Mouse (Mus musculus) frontal cortex, postnatal 36 days (tissue): ENCODE measurements around the gene Med11.
"Not testable (repeated sequence)": the region's sequence is repeated elsewhere in the genome, so short reads cannot be mapped to it uniquely, and the experiment has no call there.

Source experiments
- DNase-seq, 2 experiments: peaks; one replicate each; pipeline ENCODE4 v3.0.0; 2022; ENCODE audit warnings: low spot score in 2 of 2

The Med11 gene

DNA sequence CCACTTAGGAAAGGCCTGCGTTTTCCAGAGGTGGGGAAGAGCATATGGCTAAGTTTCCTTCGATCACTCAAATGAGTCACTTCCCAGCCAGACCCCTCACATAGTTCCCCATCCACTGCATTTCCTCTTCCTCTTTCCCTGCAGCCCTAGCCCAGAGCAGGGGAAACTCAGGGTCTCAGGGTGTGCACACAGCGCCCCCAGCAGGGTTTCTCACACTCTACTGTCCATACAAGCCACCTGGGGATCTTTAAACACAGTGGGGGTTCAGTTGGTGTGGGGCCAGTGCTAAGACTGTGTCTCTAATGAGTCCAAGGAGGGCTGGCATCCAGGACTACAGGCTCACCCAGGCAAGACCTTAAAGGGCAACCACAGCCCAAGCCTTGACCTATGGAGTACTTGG lies 5.0 kb upstream of the Med11 start:
- DNase-seq = no peak

DNA sequence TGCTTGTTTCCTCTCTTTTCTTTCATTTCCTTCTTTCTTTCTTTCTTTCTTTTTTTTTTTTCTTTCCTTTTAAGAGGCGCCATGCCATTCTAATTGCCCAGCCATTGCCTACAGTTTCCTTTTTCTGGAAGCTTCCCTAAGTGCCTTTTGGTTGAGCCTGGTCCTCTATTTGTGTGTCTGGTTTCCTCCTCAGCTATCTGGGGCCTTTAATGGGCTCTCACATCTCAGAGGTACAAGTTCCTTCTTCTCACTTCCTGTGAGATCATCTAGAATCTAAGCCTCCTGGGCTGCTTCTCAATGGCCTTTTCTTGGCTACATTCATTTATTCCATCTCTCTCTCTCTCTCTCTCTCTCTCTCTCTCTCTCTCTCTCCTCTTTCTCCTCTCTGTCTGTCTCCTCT lies 4.3 kb upstream of the Med11 start:
- DNase-seq = no peak

DNA sequence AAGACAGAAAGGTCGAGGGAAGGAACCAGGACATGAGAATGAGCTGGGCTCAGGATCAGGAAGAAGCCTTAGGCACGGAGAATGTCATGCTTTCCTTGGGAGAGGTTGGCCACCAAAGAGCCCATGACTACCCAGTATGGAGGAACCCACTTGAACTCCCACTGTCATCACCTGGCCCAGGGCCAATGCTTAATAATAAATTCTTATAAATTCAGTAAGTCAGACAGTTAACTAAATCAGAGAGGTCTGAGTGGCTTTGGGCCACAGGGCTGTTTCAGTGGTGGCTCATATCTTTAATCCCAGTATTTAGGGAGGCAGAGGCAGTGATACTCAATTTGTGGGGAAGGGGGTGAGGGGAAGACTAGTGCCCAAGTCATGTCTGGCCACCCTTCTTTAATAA lies 793 bp upstream of the Med11 start:
- DNase-seq = no peak

DNA sequence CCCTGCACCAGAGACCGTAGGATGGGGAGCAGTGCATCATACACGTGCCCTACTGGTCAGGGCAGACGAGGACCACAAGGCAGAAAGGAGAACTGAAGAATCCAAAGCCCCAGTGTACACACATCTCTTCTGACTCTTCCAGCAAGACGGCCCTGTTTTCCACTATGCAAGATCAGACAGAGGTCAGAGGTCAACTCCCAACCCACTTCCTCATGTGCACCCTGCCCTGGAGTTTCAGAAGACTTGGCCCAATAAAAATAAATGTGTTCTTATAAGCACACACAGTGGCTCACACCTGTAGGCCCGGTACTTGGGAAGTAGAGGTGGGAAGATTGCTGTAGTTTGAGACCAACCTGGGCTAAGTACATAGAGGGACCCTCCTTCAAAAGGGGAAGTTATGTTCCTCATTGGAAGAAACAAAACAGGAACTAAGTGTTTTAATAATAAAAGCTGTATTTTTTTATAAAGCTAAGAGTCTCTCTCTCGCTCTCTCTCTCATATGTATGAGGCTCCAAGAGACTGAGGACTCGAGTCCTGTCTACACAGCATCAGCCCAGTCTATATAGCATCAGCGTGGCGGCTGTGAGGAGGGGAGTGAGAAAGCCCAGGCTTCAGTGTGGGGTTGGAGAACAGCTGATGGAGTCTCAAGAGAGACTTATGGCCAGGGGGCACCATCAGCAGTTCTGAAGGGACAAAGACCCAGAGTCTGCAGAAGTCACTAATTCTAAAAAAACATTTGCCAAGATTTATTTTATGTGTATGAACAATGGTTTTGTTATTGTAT lies 1.7 kb downstream of the Med11 start:
- no peak for DNase-seq

DNA sequence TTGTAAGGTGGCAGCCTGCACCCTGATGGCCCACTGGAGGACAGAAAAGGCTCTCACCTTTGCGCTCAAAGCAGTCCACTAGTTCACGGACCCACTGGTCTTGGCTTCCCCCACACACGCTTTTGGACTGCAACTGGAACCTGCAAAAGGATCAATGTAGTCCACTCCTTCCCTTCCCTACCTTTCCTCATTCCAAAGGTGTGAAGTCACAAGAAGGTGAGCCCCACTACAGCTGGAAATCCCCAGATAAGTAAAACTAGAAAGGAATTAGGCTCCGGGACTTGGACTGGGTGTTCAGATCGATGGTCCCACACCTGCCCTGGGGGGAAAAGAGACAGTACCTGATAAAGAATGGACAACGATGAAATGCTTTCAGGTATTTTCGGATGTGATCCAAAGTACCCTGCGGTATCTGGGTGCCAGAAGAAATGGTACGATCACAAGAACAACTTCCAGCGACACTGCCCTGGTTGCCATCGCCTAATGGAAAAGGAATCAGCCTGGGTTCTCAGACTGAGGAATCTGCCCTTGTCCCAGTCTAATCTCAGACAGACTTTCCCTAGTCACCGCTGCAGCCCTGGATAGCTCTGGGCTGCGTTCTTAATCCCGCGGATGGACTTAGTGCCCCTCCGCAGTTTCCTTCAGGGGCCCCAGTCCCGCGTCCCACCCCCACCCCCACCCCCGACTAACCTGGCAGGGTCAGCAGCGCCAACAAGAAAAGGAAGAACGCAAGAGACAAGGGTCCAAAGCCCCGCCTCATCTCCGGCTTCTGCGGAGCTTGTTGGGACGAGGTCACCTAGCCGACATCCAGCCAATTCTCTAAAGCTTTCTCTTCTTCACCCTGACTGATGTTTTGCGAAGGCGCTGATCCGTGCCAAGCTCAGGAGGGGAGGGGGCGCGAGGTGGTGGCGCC lies 7.2 kb downstream of the Med11 start, which contains the start of gene Zmynd15:
Gene Zmynd15 (plus strand): TSS at position 746 of the 913 bp plus-strand sequence.
- DNase-seq = no peak

DNA sequence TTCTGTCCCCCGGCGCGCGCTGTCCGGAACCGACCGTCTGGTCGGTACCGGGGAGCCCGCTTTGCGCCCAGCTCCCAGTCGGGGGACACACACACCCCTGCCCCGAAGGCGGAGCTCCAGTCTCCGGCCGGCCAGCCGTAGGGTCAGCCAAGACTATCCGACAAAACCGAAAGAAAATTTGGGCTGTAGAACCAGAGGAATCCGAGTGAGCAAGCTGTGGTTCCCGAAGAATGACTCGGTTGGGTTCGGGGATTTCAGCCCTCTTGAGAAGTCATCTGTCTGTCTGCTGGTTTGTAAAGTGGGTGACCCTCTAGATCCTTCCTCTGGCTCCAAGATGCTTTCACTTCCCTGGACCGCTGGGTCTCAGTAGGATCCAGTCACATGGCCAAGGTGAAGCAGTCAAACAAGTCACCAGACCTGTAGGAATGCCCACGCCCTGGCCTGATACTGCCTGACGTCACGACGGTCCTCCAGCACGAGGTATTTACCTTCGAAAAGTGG lies 7.9 kb downstream of the Med11 start, which contains the start of gene Cxcl16:
Gene Cxcl16 (minus strand): TSS at position 384 of the 501 bp plus-strand sequence.
- DNase-seq = no peak

DNA sequence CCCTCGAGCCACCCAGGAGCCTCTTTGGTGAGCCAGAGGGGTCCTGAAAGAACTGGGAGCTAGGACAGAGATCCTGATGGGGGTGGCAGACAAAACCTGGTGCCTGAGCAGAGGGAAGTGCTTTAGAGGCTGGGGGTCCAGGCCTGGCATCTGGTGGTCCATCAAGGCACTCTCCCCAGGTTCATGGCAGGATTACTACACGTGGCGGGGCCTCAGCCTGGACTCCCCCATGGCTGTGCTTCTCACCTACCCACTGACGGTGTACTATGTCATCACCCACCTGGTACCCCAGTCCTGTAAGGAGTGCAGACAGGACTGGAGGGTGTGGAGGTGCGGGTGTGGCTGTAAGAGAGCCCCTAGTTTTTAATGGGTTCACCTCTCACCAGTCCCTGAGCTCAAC lies 12.3 kb downstream of the Med11 start:
- no peak for DNase-seq

DNA sequence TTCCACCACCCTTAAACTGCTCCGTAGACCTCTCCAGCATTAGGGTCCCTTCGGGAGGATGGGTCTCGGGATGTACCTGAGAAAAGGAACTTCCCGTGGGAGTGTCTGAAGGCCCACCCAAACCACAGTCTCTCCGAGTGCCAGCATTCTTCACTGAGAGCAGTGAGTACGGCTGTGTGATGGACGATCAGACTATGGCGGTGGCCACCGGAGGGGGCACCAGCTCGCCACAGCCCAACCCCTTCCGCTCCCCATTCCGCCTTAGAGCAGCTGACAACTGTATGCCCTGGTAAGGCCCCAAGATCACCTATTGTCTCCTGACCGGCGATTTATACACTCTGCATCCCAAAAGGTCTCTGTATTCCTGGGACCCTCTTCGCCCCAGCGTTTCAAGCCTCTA lies 13.5 kb downstream of the Med11 start:
- DNase-seq = no peak

DNA sequence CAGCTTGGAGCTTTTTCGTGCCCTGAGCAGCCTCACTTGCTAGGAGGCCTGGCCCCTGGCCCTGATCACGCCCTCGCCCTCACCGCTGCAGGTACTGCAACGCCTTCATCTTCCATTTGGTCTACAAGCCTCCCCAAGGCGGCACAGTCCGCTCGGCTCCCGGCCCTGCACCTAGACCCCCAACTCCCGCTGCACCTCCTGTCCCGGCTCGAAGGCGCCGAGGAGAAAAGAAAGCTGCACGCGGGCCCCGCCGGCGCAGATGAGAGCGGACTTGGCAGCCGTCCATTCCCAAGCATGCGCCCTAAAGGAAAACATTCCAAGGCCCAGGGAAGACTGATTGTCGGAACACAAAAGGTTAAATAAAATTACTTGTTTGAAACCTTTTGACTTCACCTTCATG lies 14.1 kb downstream of the Med11 start:
- no peak for DNase-seq

DNA sequence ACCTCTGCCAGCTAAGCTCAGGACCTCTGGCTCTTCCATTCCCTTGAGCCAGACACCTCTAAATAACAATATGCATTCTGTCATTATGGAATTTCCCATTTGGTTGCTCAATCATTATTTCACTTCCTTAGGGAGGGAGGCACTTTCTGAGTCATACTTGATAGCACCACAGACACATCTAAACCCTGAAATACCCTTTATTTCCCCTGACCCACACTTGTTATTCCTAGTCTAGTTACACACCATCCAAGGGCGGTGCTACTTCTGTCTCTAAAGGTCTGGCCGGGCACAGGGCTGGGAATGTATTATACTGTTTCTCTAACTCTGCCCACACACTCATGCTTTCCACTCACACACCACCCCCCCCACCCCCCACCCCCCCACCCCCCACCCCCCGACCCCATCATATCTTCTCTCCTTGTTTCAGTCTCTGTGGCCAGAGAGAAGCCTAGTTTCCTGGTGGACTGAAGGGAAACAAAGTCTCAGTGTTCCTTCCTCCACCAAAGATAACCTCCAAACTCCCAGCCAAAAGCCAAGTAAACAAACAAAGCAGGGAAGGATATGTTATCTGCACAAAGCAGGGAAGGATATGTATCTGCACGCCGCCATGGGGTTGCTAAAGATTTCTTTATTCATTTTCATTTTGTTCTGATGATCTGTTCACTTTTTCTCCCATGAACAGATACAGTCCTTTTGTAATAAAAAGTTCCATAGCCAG lies 16.3 kb downstream of the Med11 start:
- DNase-seq = no peak

DNA sequence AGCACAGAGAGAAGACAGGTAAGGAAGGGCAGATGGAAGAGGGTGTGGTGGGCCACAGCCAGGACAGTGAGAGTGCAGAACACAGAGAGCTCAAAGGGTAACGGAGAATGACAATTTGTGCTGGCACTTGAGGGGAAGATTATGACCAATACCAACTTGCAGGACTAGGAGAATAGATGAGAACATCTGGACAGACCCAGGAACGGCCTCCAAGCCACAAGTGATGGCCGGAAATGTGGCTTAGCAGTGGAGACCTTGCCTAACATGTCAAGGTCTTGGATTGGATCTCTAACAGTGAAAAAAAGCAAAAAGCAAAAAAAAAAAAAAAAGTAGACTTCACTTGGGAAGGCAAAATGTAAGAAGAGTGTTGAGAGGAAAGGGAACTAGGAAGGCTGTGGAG lies 18.0 kb downstream of the Med11 start:
- no peak for DNase-seq

DNA sequence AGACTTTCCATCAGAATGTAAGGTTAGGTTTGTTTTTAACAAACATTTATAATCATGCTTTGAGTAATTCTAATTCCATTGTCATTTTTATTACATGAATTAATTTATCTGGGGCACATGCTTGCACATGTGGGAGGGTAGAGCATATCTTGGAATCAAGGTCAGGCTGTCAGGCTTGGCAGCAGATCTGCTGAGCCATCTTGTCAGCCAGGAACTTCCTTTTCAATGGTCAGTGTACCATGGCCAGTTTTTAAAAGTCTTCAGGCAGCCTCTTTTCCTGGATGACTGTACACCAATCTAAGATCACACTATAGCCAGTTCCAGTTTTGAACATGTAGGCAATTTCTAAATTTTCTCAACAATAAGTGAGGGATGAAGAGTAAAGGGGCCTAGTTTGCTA lies 21.0 kb downstream of the Med11 start:
- DNase-seq = no peak

DNA sequence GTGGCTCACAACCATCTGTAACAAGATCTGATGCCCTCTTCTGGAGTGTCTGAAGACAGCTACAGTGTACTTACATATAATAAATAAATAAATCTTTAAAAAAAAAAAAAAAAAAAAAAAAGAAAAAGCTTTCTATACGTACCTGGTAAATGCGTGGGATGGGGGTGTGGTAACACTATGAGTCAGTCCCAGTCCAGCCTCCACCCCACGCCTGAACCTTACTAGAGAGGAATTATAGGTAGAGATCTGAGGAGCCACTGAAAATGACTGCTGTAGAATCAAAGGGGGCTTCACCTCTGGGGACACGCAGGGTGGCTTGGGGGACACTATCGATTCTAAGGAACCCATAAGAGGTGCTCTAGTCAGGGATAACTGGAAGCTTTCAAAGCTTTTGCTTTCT lies 21.6 kb downstream of the Med11 start:
- not testable (repeated sequence) for DNase-seq

DNA sequence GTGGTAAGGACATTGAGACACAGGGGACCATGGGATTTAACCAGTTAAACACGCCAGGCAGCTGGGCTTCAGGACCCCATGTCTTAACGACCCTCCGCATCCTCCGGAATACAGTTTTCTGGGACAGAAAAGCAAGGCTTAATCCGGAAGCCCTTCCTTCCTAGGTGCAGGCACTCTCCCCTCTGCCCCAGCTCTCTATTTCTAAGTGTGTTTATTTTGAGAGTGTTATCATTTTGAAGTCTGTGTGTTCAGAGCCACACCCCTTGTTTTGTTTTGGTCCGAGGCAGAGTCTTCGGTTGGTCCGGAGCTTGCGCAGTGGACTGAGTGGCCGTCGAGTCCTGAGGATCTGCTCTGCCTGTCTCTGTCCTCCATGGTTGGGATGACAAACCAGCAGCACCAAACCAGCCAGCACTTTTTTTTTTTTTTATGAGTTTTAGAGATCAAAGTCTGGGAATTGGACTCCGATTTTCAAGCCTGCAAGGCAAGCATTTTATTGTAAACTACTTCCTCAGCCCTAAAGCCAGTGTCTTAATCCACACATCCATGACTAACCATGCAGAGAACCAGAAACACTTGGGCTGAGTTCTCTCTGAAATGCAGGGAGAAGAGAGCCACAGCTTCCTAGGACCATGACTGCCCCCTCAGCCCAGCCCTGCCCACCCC lies 23.3 kb downstream of the Med11 start:
- DNase-seq = no peak

DNA sequence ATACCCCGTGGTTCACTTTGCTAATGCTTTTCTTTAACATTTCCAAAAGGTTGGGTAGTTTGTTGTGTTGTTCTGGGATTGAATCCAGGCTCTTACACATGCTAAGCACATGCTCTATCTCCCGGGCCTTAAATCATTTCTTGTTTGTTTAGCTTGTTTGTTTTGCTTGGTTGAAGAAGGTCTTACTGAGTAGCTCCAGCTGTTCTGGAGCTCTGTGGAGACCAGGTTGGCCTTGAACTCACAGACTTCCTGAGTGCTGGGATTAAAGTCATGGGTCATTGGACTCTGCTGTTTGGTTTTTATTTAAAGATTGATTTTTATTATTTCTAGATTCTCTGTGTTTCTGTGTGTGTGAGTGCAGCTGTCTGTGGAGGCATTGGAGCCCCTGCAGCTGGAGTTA lies 33.8 kb downstream of the Med11 start:
- no peak for DNase-seq

DNA sequence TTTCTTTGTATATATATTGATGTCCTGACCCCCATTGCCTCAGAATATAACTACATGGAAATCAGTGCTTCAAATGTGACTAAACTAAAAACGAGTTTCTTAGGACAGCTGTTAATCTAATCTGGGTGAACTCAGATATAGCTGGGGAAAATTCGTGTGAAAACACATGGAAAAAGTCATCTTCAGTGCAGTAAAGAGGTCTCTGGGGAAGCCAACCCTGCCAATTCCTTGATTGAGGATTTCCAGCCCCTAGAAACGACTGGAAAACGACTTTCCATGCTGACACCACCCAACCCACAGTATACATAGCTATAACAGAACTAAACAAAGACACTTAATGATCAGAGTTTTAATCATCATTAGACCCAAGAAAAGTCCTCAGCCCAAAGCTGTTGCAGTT lies 36.1 kb downstream of the Med11 start:
- DNase-seq = no peak

DNA sequence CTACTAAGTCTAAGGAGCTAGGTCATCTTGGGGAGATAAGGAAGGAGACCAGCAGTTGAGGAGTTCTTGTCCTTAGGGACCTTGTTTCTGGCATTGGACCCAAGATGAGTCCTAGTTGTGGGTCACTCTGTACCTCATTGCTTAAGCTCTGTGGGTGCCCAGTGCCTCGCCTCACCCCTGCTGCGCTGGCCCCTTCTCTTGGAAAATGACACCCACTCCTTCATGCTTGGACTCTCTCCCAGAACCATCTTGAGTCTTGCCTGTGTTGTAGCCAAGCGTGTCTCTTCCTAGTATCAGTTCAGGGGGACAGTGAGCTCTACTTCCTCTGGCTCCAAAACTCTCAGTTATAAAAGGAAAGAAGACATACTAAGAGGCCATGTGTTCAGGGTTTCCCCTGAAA lies 37.4 kb downstream of the Med11 start:
- peak; percentile 9 to 26 for DNase-seq

DNA sequence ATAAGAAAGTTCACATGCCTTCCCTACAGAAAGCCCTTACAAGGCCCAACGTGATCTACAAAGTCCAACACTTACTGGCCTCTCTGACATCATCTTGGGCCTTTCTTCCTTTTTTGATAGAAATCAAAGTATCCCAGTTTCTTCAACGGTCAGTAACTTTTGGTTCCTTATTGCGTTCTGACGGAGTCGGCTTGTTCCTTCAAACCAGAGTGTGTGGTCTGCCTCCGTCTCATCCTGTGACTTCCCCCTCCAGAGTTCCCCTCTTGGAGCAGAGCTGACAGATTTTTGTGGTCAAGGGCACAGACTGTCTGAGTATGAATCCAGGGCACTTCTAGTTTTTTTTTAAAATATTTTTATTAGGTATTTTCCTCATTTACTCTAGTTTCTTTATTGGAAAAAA lies 38.0 kb downstream of the Med11 start:
- DNase-seq = peak in 1 of 2 experiments; percentile 2

DNA sequence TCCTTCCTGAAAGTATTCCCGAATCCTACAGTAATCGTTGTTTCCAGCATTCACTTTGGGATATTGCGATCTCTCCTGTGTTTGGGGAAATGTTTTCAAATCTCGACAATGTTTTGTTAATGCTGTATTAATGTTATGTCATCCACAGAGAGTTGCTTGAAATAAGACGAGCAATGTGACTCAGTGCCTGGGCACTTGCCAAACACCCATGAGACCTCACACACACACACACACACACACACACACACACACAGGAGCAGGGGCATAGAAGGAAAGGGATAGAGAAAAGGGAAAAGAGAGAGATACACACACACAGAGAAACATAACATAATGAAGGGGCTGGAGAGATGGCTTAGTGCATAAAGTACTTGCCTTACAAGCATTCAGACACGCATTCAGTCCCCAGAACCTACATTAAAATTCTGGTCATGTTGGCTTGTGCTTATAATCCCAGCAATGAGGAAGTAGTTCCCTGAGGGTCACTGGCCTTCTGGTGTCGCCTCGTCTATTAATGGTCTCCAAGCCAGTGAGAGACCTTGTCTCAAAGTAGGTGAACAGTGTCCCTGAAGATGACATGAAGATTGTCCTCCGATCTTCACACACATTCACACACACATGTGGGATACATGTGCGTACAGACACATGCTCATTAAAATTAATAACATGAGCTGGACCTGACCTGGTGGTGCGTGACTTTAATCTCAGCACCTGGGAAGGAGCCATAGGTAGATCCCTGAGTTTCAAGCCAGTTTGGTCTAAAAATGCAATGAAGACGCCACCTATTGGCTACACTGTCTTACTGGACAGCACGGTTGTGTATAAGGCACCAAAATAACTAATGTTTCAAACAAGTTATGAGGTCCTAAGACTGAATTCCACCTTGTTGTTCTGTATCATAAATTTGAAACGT lies 48.1 kb downstream of the Med11 start:
- DNase-seq = no peak

DNA sequence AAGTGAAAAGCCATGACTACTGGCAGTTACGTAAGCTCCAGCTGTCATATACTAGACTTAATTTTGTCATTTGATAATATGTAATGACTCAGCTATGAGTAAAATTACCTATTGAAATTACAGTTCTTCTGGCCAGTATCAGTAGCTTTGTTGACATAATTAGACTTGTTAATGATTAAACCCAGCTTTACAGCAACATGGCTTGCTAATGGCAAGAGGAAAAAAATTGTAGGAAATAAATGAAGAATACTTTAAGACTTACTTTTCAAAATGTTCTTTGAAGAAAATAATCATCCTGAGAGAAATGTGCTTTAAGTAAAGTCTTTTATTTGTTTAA lies 48.7 kb downstream of the Med11 start:
- no peak for DNase-seq

DNA sequence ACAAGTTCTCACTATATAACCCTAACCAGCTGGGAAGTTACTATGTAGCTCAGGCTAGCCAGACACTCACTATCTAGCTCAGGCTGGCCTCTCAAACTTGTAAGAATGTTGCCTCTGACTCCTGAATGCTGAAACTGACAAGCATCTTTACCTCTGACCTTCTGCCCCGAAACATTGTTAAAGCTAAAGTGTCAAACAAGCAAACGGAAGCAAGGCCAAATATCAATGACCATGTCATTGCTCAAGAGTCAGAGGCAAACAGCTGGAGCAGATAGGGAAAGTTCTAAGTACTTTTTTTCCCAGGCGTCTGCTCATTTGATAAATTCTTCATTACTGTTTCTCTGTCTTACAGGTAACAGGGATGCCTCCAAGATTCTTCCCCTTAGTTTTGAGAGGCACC lies 50.3 kb downstream of the Med11 start:
- no peak for DNase-seq
